Mouse (Mus musculus): ENCODE data around the gene 1600014C10Rik.

DNA sequence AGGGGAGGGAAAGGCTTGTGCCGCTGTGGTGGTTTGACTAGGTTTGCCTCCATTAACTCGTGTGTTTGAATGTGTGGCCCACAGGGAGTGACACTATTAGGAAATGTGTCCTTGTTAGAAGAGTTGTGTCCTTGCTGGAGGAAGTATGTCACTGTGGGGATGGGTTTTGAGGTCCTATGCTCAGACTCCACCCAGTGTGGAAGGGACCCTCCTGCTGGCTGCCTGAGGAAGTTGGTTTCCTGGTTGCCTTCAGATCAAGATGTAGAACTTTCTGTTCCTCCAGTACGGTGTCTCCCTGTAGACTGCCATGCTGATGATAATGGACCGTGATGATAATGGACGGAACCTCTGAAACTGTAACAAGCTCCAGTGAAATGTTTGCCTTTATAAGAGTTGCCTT lies 48.5 kb upstream of the 1600014C10Rik start:
- TF ChIP-seq GATA1 (IDR thresholded peaks at IDR 0.05; ENCODE audit: low read length) = no peak
- TF ChIP-seq TAL1 (IDR thresholded peaks at IDR 0.05; ENCODE audit: low read length) = no peak

All from erythroblast, embryonic 14.5 days (primary cell).